Mouse (Mus musculus) heart, embryonic 12.5 days (tissue): ENCODE measurements around the gene Ociad2. TPM values are rescaled to one million over a fixed set of nuclear protein-coding genes. Genes with fewer than 3 reads are reported as not detected.
A peak's percentile ranks its signal among the peaks of the same experiment; 100 is the strongest.

Experiments
- ATAC-seq: fragments of 200-750 bp; cut with Nextera tagmentation; 2 replicates; pipeline ENCODE4 v1.8.0; 2017; ENCODE audit warnings: moderate TSS enrichment, moderate library complexity; ENCODE audit not compliant: insufficient number of reproducible peaks, low FRiP score
- H3K27ac ChIP-seq: fragments of 300-500 bp; sonication (generic); 2 replicates; pipeline ENCODE4 v1.5.1; 2016; ENCODE audit warnings: mild to moderate bottlenecking, moderate library complexity; ENCODE audit not compliant: poor library complexity, severe bottlenecking
- H3K27me3 ChIP-seq: fragments of 300-500 bp; sonication (generic); replicated peaks from 2 replicates; pipeline ENCODE4 v1.6.1; 2016; ENCODE audit warnings: mild to moderate bottlenecking, moderate library complexity
- H3K36me3 ChIP-seq: fragments of 300-500 bp; sonication (generic); 2 replicates; pipeline ENCODE4 v1.6.1; 2016; ENCODE audit warnings: mild to moderate bottlenecking, moderate library complexity
- H3K4me1 ChIP-seq: fragments of 300-500 bp; sonication (generic); replicated peaks from 2 replicates; pipeline ENCODE4 v1.6.1; 2016; ENCODE audit warnings: mild to moderate bottlenecking
- H3K4me2 ChIP-seq: fragments of 300-500 bp; sonication (generic); 2 replicates; pipeline ENCODE4 v1.6.1; 2016; ENCODE audit warnings: mild to moderate bottlenecking, moderate library complexity
- H3K4me3 ChIP-seq: fragments of 300-500 bp; sonication (generic); 2 replicates; pipeline ENCODE4 v1.5.1; 2016; ENCODE audit warnings: mild to moderate bottlenecking
- H3K9ac ChIP-seq: fragments of 300-500 bp; sonication (generic); 2 replicates; pipeline ENCODE4 v1.6.1; 2016; ENCODE audit warnings: mild to moderate bottlenecking, moderate library complexity
- H3K9me3 ChIP-seq: fragments of 300-500 bp; sonication (generic); replicated peaks from 2 replicates; pipeline ENCODE4 v1.6.1; 2016; ENCODE audit warnings: mild to moderate bottlenecking, moderate library complexity
- WGBS: fragments of 180-500 bp; shearing (Covaris S2); methylation state at CpG from one replicate; pipeline ENCODE4 v1.1.7; 2016; 5-methylcytosine and 5-hydroxymethylcytosine counted together
- polyA plus RNA-seq: library from polyadenylated mRNA; unstranded; fragments of >200 nt; fragmentation: Nextera tagmentation; extraction: Ambion mirVana; gene quantifications from 2 replicates; pipeline ENCODE4 v1.2.1, GENCODE M21; 2016

The Ociad2 gene
- polyA plus RNA-seq, 1 experiment from 2014 or later: 27.5 TPM

- Histone ChIP-seq H3K9me3 (no peaks in the 10 kb centered on the region), H3K4me3 (no peak overlapping the region), H3K4me1 (peaks cover 5% of the 10 kb centered on the region; the same call in 1 of the 2 replicates), H3K4me2 (no peak overlapping the region), H3K36me3 (peaks cover 69% of the 10 kb centered on the region), H3K27ac (no peak overlapping the region), H3K9ac (no peak overlapping the region), H3K27me3 (no peaks in the 10 kb centered on the region)
- WGBS: 71% methylated on average over 12 of the region's 12 CpGs
- ATAC-seq: no peak
Observed at GRCm38 (mm10) chr5:73304507-73304906, 36.3 kb downstream of the Ociad2 start.

- no peak for ATAC-seq
Observed at GRCm38 (mm10) chr5:73301601-73302307, 39.1 kb downstream of the Ociad2 start.

GRCm38 (mm10) chr5:73295916-73296315 lies 44.9 kb downstream of the Ociad2 start:
- H3K27me3 ChIP-seq: no peaks in the 10 kb centered on the region
- no peaks in the 10 kb centered on the region for H3K9me3 ChIP-seq
- H3K4me1 ChIP-seq: peaks cover 14% of the 10 kb centered on the region
- H3K9ac ChIP-seq: no peak overlapping the region
- peaks cover 38% of the 10 kb centered on the region for H3K36me3 ChIP-seq
- no peak overlapping the region for H3K4me2 ChIP-seq
- no peak for ATAC-seq
- no peak overlapping the region for H3K4me3 ChIP-seq
- no peak overlapping the region for H3K27ac ChIP-seq
- 87% methylated on average over 4 of the region's 4 CpGs for WGBS

More at GRCm38 (mm10) chr5:73301601-73302307, 39.1 kb downstream of the Ociad2 start:
- WGBS: 85% methylated on average over 7 of the region's 7 CpGs
- Histone ChIP-seq H3K36me3 (peaks cover 60% of the 10 kb centered on the region), H3K9ac (no peak overlapping the region), H3K4me3 (no peak overlapping the region), H3K4me2 (no peak overlapping the region), H3K27ac (no peak overlapping the region), H3K27me3 (no peaks in the 10 kb centered on the region), H3K4me1 (no peaks in the 10 kb centered on the region; the same call in 1 of the 2 replicates), H3K9me3 (no peaks in the 10 kb centered on the region)

- Histone ChIP-seq H3K4me1 (peaks cover 14% of the 10 kb centered on the region), H3K27me3 (no peaks in the 10 kb centered on the region), H3K36me3 (peaks cover 32% of the 10 kb centered on the region), H3K4me2 (no peak overlapping the region), H3K9me3 (no peaks in the 10 kb centered on the region), H3K4me3 (no peak overlapping the region), H3K27ac (no peak overlapping the region), H3K9ac (no peak overlapping the region)
- WGBS: 93% methylated on average over 7 of the region's 7 CpGs
- no peak for ATAC-seq
Observed at GRCm38 (mm10) chr5:73295016-73295415, 45.8 kb downstream of the Ociad2 start.

GRCm38 (mm10) chr5:73293458-73293827 lies 47.4 kb downstream of the Ociad2 start:
- H3K4me3 ChIP-seq: peak overlapping the region; percentile 98
- no peaks in the 10 kb centered on the region for H3K27me3 ChIP-seq
- H3K36me3 ChIP-seq: peaks cover 23% of the 10 kb centered on the region
- H3K9me3 ChIP-seq: no peaks in the 10 kb centered on the region
- H3K9ac ChIP-seq: peak overlapping the region; percentile 99
- peak overlapping the region; percentile 65 for H3K4me2 ChIP-seq
- H3K27ac ChIP-seq: no peak overlapping the region
- ATAC-seq: no peak
- WGBS: 9% methylated on average over 8 of the region's 8 CpGs
- H3K4me1 ChIP-seq: peaks cover 14% of the 10 kb centered on the region

- Histone ChIP-seq H3K36me3 (peaks cover 20% of the 10 kb centered on the region), H3K4me2 (peak within 1 kb of the TSS; percentile 65), H3K27me3 (no peaks in the 10 kb centered on the region), H3K27ac (peak within 1 kb of the TSS; percentile 98), H3K4me1 (peaks cover 14% of the 10 kb centered on the region), H3K4me3 (peak within 1 kb of the TSS; percentile 98), H3K9me3 (no peaks in the 10 kb centered on the region), H3K9ac (peak within 1 kb of the TSS; percentile 99)
- peak; percentile 99 for ATAC-seq
- under 1% methylated on average over 53 of the region's 58 CpGs for WGBS
Observed at GRCm38 (mm10) chr5:73292502-73293457, 48.0 kb downstream of the Ociad2 start, which contains the start of gene Ociad1. Gene Ociad1, plus strand, starts transcription at chr5:73292784.

GRCm38 (mm10) chr5:73289900-73290299 lies 50.9 kb downstream of the Ociad2 start:
- Histone ChIP-seq H3K4me2 (no peak overlapping the region), H3K9ac (no peak overlapping the region), H3K9me3 (no peaks in the 10 kb centered on the region), H3K27me3 (no peaks in the 10 kb centered on the region), H3K27ac (no peak overlapping the region), H3K4me3 (no peak overlapping the region), H3K4me1 (peaks cover 5% of the 10 kb centered on the region), H3K36me3 (peaks cover 2% of the 10 kb centered on the region)
- ATAC-seq: no peak
- WGBS: 63% methylated on average over 2 of the region's 2 CpGs

GRCm38 (mm10) chr5:73286603-73287002 lies 54.2 kb downstream of the Ociad2 start:
- Histone ChIP-seq H3K9ac (no peak overlapping the region), H3K27ac (no peak overlapping the region), H3K4me2 (no peak overlapping the region), H3K9me3 (no peaks in the 10 kb centered on the region), H3K4me3 (no peak overlapping the region), H3K36me3 (no peaks in the 10 kb centered on the region), H3K4me1 (no peaks in the 10 kb centered on the region), H3K27me3 (no peaks in the 10 kb centered on the region)
- ATAC-seq: no peak
- 70% methylated on average over 5 of the region's 5 CpGs for WGBS

GRCm38 (mm10) chr5:73285470-73285978 lies 55.3 kb downstream of the Ociad2 start:
- H3K36me3 ChIP-seq: no peaks in the 10 kb centered on the region
- no peak overlapping the region for H3K27ac ChIP-seq
- H3K4me1 ChIP-seq: 0 out of 2 replicates have a peak, but pooled peaks cover 2% of the 10 kb centered on the region
- ATAC-seq: no peak
- no peak overlapping the region for H3K9ac ChIP-seq
- WGBS: 77% methylated on average over 3 of the region's 3 CpGs
- no peaks in the 10 kb centered on the region for H3K9me3 ChIP-seq
- H3K4me3 ChIP-seq: no peak overlapping the region
- no peak overlapping the region for H3K4me2 ChIP-seq
- no peaks in the 10 kb centered on the region for H3K27me3 ChIP-seq

- Histone ChIP-seq H3K36me3 (no peaks in the 10 kb centered on the region), H3K4me2 (no peak overlapping the region), H3K9ac (no peak overlapping the region), H3K4me3 (no peak overlapping the region), H3K9me3 (no peaks in the 10 kb centered on the region), H3K27me3 (no peaks in the 10 kb centered on the region), H3K4me1 (peaks cover 13% of the 10 kb centered on the region), H3K27ac (no peak overlapping the region)
- ATAC-seq: no peak
Observed at GRCm38 (mm10) chr5:73284046-73284445, 56.8 kb downstream of the Ociad2 start.

GRCm38 (mm10) chr5:73280567-73280850 lies 60.3 kb downstream of the Ociad2 start:
- H3K27ac ChIP-seq: peak overlapping the region; percentile 63; the same call in 1 of the 2 replicates
- H3K4me1 ChIP-seq: peaks cover 13% of the 10 kb centered on the region
- no peak for ATAC-seq
- H3K36me3 ChIP-seq: no peaks in the 10 kb centered on the region
- H3K9me3 ChIP-seq: no peaks in the 10 kb centered on the region
- H3K9ac ChIP-seq: no peak overlapping the region
- H3K4me3 ChIP-seq: no peak overlapping the region
- no peaks in the 10 kb centered on the region for H3K27me3 ChIP-seq
- H3K4me2 ChIP-seq: no peak overlapping the region
- 73% methylated on average over 4 of the region's 4 CpGs for WGBS
